Mouse (Mus musculus) liver, adult 2 months (tissue): ENCODE measurements around the gene Gpam. TPM values are rescaled to one million over a fixed set of nuclear protein-coding genes. Genes with fewer than 3 reads are reported as not detected.

Experiments
- DNase-seq: peaks from one replicate; pipeline ENCODE4 v3.0.0-alpha.2; 2011; ENCODE audit warnings: low read depth, low spot score; ENCODE audit errors: extremely low read depth
- H3K27ac ChIP-seq: fragments of 200-500 bp; replicated peaks from 2 replicates; pipeline ENCODE4 v1.5.1; 2012; ENCODE audit warnings: low read depth, mild to moderate bottlenecking, control low read depth, inconsistent platforms, low read length; ENCODE audit not compliant: insufficient read depth
- H3K27me3 ChIP-seq: fragments of 200-500 bp; 2 replicates; pipeline ENCODE4 v1.6.1; 2012; ENCODE audit warnings: mild to moderate bottlenecking, moderate library complexity, low read length, inconsistent platforms; ENCODE audit not compliant: control insufficient read depth, insufficient read depth
- H3K36me3 ChIP-seq: fragments of 200-500 bp; 2 replicates; pipeline ENCODE4 v1.6.1; 2012; ENCODE audit warnings: low read length, inconsistent platforms; ENCODE audit not compliant: control insufficient read depth, insufficient read depth
- H3K4me1 ChIP-seq: fragments of 200-500 bp; 2 replicates; pipeline ENCODE4 v1.6.1; 2011; ENCODE audit warnings: low read length; ENCODE audit not compliant: control insufficient read depth, insufficient read depth
- H3K4me3 ChIP-seq: fragments of 200-500 bp; 2 replicates; pipeline ENCODE4 v1.5.1; 2011; ENCODE audit warnings: low read depth, mild to moderate bottlenecking, control low read depth, low read length, moderate library complexity; ENCODE audit not compliant: insufficient read depth
- H3K79me2 ChIP-seq: fragments of 200-500 bp; 2 replicates; pipeline ENCODE4 v1.6.1; 2012; ENCODE audit warnings: inconsistent platforms, mild to moderate bottlenecking, low read length, moderate library complexity; ENCODE audit not compliant: control insufficient read depth, insufficient read depth
- H3K9ac ChIP-seq: fragments of 200-500 bp; 2 replicates; pipeline ENCODE4 v1.6.1; 2012; ENCODE audit warnings: low read depth, mild to moderate bottlenecking, control low read depth, inconsistent platforms, low read length
- CTCF ChIP-seq: fragments of 200-500 bp; IDR thresholded peaks from 2 replicates; pipeline ENCODE4 v1.5.1; 2011; ENCODE audit warnings: low read depth, low read length, control low read depth
- POLR2A ChIP-seq: fragments of 200-500 bp; IDR thresholded peaks from 2 replicates; pipeline ENCODE4 v1.6.1; 2011; ENCODE audit warnings: low read length, control low read depth; ENCODE audit not compliant: insufficient read depth; ENCODE audit errors: extremely low read depth
- WGBS: fragments of 180-500 bp; shearing (Covaris S2); methylation state at CpG from one replicate; pipeline ENCODE4 v1.1.7; 2018; 5-methylcytosine and 5-hydroxymethylcytosine counted together
- polyA plus RNA-seq: library from polyadenylated mRNA; depleted of rRNA; stranded (reverse); fragments of >200 nt; gene quantifications from 2 replicates; pipeline ENCODE4 v1.2.3, GENCODE M21; 2012
- total RNA-seq: library from RNA; depleted of rRNA; stranded (reverse); fragments of >200 nt; gene quantifications from 2 replicates; pipeline ENCODE4 v1.2.3, GENCODE M21; 2014

The Gpam gene
- total and polyA plus RNA-seq, 2 experiments, result 102 to 261 TPM

DNA sequence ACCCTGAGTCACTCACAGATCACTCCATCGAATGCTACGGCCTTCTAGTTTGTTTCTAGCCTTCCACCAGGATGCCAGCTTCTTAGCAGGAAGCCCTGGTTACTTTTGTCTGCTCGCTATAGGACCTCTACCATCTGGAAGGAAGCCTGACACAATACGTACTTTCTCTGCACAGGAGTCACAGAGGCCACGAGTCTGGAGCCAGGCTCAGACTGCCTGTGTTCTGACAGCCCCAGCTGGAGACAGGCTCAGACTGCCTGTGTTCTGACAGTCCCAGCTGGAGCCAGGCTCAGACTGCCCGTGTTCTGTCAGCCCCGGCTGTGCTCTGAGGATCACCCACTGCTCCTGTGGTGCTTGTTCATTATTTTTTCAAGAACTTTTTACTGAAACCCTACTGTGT lies 10.8 kb upstream of the Gpam start:
- peaks cover 14% of the 10 kb centered on the region for H3K4me1 ChIP-seq
- H3K27me3 ChIP-seq, result no peaks in the 10 kb centered on the region
- no peak overlapping the region for H3K9ac ChIP-seq
- WGBS, result 57% methylated on average over 7 of the region's 7 CpGs
- H3K4me3 ChIP-seq, result no peak overlapping the region
- no peak for DNase-seq
- H3K27ac ChIP-seq, result no peak overlapping the region
- no peak for TF ChIP-seq CTCF
- no peak for TF ChIP-seq POLR2A
- no peaks in the 10 kb centered on the region for H3K79me2 ChIP-seq
- no peaks in the 10 kb centered on the region for H3K36me3 ChIP-seq

DNA sequence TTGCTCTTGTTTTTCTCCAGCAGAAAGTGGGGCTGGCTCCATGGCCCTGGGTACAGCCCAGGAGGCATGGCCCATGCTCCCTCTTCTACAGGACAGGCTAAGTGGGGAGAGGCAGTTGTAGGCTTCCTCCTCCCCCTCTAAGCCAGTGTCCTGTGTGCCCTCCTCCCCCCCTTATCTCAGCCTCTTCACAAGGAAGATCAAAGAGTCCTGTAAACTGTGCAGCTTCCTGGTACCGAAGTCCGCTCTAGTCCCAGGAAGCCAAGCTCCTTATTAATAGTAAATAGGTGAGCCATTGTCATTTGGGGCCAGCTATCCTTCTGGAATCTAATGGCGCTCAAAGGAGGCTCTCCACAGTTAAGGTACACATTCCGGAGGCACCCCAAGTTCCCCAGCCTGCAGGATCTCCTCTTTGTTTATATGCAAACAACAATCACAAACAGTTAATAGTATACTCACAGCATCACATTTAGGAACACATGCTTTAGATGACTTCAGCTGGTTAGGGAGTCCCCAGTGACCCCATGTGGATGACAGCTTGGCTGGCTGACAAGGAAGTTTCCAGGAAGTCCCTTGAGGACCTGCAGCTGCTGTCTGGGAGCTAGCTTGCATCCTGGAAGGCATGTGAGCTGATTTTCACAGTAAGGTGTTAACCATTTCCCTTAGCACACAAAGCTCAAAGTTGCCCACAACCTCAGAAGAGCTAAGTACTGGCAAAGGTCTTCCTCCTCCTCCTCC lies 9.8 kb upstream of the Gpam start:
- no peaks in the 10 kb centered on the region for H3K27me3 ChIP-seq
- peaks cover 21% of the 10 kb centered on the region for H3K4me1 ChIP-seq
- no peak overlapping the region for H3K9ac ChIP-seq
- TF ChIP-seq CTCF (no peak), POLR2A (no peak)
- H3K27ac ChIP-seq, result no peak overlapping the region
- H3K4me3 ChIP-seq, result no peak overlapping the region
- no peaks in the 10 kb centered on the region for H3K79me2 ChIP-seq
- no peaks in the 10 kb centered on the region for H3K36me3 ChIP-seq
- WGBS, result 75% methylated on average over 4 of the region's 4 CpGs
- DNase-seq, result no peak

DNA sequence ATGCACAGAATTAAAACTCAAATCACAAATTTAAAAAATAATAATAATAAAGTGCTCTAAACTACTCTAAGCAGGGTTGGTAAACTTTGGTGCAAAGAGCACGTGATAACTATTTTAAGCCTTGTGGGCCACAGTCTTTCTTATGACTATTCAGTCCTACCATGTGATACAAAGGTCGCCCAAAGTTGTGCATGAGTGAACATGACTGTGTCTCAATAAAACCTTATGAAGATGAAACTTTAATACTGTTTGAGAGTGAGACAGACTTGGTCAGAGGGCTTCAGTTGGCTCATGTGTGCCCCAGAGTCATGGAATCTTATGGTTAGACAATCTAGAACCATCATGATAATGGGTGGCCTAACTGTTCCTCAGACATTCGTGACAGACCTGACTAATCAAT lies 8.9 kb upstream of the Gpam start:
- DNase-seq, result peak; percentile 30
- no peak overlapping the region for H3K9ac ChIP-seq
- no peaks in the 10 kb centered on the region for H3K79me2 ChIP-seq
- 93% methylated on average over 3 of the region's 3 CpGs for WGBS
- H3K4me1 ChIP-seq, result peaks cover 27% of the 10 kb centered on the region
- H3K36me3 ChIP-seq, result no peaks in the 10 kb centered on the region
- H3K4me3 ChIP-seq, result no peak overlapping the region
- no peaks in the 10 kb centered on the region for H3K27me3 ChIP-seq
- H3K27ac ChIP-seq, result no peak overlapping the region
- no peak for TF ChIP-seq POLR2A
- TF ChIP-seq CTCF, result no peak

DNA sequence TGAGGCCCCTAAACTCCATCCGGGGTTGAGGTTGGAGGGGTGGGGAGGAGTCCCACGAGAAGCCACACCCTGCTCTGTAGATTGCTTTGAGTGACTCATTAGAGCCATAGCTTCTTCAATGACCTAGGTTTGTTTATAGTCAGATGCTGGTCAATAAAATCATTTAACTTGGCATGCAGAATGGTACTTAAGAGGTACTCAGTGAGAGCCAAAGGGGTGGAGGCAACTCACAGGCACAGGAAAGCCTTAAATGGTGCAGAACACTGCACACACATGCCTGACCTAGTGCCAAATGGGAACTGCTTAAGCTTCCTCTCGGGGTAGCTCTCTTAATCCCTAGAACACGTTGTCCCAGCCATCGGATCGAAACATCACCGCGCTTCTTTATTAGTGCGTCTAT lies 7.5 kb upstream of the Gpam start:
- 66% methylated on average over 9 of the region's 9 CpGs for WGBS
- Histone ChIP-seq H3K4me3 (no peak overlapping the region), H3K4me1 (peaks cover 24% of the 10 kb centered on the region), H3K79me2 (no peaks in the 10 kb centered on the region), H3K9ac (no peak overlapping the region), H3K27ac (no peak overlapping the region), H3K27me3 (no peaks in the 10 kb centered on the region), H3K36me3 (no peaks in the 10 kb centered on the region)
- peak; percentile 81 for DNase-seq
- TF ChIP-seq CTCF (no peak), POLR2A (no peak)

DNA sequence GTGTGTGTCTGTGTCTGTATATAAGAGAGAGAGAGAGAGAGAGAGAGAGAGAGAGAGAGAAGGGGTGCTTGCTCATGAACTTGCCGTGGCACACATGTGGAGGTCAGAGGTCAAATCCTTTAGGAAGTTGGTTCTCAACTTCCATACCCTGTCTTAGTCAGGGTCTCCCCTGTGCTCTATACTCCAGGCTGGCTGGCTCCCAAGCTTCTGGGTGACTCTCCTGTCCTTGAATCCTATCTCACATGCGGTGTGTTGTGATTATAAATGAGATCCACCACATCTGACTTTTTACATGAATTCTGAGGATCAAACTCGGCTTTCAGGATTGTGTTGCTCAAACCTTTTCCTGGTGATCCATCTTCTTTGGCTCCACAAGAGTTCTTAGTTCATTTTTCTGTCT lies 5.4 kb upstream of the Gpam start:
- H3K27ac ChIP-seq, result peak overlapping the region; percentile 17
- H3K36me3 ChIP-seq, result no peaks in the 10 kb centered on the region
- WGBS, result 57% methylated on average over 3 of the region's 3 CpGs
- peaks cover 3% of the 10 kb centered on the region; the same call in 1 of the 2 replicates for H3K79me2 ChIP-seq
- no peaks in the 10 kb centered on the region for H3K27me3 ChIP-seq
- no peak for DNase-seq
- H3K4me1 ChIP-seq, result peaks cover 21% of the 10 kb centered on the region
- TF ChIP-seq CTCF (no peak), POLR2A (no peak)
- H3K9ac ChIP-seq, result no peak overlapping the region
- no peak overlapping the region for H3K4me3 ChIP-seq

DNA sequence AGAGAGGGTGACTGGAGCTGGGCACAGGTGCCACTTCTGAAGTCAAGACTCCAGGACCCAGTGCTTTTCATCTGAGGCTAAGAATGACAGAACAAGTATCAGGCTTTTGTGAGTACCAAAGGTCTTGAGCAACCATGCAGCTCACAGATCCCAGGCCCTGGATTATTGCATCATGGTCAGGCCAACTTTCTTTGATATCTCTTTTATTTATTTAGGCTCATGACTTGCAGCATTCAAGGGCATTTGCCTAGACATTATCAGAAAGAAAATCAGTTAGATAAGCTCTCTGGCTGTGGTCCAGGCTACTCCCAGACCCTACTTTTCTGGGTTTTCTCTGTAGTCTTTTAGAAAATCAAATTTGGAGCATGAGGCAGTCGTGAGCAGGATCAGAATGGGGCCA lies 4.7 kb upstream of the Gpam start:
- Histone ChIP-seq H3K79me2 (peaks cover 4% of the 10 kb centered on the region), H3K4me1 (peaks cover 22% of the 10 kb centered on the region), H3K27ac (peak overlapping the region; percentile 70), H3K4me3 (no peak overlapping the region), H3K9ac (no peak overlapping the region), H3K27me3 (no peaks in the 10 kb centered on the region), H3K36me3 (no peaks in the 10 kb centered on the region)
- no peak for TF ChIP-seq POLR2A
- TF ChIP-seq CTCF, result no peak
- DNase-seq, result peak; percentile 97
- WGBS, result 7% methylated on average over 1 of the region's 1 CpGs
